Mouse (Mus musculus): ENCODE results near the gene Pax7.

The Pax7 gene

DNA sequence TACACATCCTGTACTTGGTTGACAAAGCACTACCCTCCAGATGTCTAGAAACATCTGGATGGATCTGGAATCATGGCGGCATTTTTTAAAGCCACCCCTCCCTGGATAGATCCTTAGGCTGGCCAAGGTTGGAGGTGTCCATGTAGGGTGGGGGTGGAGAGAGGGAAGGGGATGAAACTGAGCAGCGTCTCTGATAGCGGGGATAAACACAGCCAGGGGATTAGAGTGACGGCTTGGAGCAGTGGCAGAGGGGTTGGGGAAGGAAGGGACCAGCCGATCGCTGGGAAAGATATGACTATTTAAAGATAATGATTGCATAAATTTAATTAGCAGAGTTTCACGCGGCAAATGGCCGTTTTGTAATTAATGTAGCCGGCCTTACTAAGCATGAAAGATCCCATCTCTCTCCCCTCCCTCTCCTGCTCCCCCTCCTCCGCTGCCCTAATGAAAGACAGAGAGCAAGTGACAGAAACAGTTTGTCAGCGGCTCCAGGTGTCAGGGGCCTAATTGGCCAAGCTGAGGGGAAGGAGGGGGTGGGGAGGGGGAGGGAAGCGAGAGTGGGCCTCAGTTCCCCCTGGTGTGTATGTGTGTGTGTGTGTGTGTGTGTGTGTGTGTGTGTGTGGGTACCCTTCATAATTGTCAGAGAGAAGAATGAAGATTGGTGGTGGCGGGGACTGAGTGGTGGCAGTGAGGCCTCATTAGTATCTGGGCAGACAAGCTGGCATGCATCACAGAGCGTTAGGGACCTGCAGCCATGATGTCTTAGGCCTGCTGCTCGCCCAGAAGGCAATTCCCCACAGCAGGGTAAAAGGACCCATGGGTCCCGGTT lies 74.6 kb downstream of the Pax7 start:
- in situ Hi-C loops (cut with MboI, MseI) = no loop called here

- in situ Hi-C loops (cut with MboI, MseI) = no loop called here
Observed at GRCm38 (mm10) chr4:139756931-139757330, 76.4 kb downstream of the Pax7 start.

DNA sequence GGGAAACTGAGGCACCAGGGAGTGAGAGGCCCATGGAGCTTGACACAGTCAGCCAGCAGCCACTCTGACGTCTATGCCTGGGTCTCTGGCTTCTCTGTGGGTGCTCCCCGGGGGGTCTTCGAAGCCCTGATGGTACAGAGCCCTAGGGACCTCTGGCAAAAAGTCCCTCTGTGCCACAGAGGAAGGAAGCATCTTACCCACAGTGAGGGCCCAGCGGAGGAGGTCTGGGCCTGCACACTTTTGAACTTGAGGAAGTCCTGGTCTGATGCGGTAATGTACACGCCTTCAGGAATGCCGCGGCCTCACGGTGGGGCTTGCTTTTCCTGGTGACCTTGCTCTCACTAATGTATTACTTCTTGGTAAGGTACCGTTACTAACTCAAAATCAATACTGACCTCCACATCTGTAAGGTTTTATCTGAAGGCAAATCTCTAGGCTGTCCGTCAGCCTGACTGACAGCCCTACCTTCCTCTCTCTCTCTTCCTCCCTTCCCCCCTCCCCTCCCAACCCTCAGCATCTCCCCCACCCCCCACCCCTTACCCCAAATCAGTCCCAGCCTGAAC lies 79.1 kb downstream of the Pax7 start:
- in situ Hi-C loops (cut with MboI, MseI) = no loop called here

GRCm38 (mm10) chr4:139750926-139751325 lies 82.4 kb downstream of the Pax7 start:
- in situ Hi-C loops (cut with MboI, MseI) = no loop called here

DNA sequence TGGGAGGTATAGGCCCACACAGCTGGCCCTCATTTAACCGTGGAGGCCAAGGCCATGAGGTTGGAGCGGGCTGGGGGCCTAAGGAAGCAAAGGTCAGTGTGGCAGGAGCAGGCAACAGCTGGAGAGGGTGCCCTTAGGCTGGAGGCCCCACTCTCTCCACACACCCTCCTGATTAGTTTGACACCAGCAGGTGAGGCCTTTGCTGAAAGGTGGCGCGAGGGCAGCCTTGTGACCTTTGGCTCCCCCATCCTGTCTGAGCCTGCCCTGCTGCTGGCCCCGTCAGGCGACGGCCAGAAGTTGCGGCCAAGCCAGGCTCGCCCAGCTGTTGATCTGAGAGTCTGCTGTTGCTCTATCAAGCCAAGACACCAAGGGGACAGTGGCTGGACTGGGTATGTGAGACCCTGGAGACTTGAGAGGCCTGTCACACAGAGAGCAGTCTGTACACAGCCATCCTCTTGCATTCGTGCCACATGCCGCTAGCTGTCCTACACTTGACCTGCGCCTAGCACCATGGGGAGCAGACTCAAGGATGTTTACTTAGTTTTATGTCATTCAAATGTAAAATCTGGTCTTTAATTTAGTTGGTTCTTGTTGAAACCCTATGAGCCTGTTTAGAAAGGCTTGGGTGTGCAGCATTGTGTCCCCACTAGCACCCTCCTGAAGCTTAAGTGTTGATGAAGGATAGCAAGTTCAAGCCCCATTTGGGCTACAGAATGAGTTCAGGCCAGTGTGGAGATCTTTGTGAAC lies 86.0 kb downstream of the Pax7 start:
- in situ Hi-C loops (cut with MboI, MseI) = no loop called here

- in situ Hi-C loops (cut with MboI, MseI) = no loop called here
Observed at GRCm38 (mm10) chr4:139746177-139746576, 87.2 kb downstream of the Pax7 start.

DNA sequence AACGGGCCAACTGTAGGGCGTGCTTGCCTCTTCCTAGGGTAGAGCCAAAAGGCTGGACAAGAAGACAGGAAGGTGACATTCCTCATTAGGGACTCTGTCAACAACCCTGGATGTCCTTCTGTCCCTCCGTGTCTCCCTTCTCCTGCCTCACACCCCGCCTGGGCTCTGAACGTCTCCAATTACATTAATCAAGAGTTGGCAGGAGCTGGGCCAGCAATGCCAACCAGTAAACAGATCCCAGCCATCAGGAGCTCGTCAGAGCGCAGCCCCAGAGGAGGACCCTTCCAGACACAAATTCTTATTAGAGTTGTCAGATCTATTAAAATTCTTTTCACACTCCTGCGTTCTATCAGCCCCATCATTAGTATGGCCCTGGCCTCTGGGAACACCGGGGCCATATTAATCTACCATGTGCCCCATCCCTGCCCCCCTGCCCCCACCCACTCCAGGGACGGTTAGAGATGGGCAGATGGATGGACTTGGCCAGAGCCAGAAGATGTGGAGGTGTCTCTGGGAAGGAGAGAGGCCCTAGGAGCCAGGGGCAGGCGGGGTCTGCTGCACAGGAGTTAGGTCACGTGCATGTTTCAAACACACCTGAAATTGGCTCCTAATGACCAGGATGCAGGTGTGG lies 88.4 kb downstream of the Pax7 start:
- in situ Hi-C loops (cut with MboI, MseI) = no loop called here

DNA sequence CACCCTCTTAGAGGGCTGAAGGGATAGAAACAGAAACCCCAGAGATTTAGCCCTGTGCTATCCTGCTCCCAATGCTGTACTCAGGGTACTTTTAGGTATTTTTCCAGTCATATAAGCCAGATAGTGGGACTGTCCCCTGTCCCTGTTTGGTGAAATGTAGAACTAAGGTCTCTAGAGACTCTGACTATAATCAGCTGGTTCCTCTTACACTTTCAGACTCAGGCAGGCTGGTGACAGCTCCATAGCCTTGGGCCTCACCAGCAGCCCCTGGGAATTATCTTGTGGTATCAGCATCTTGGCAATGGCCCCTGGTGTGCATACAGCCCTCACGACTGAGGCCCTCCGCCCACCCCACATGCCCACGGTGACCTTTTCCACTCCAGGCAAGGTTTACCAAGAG lies 89.7 kb downstream of the Pax7 start:
- in situ Hi-C loops (cut with MboI, MseI) = no loop called here

DNA sequence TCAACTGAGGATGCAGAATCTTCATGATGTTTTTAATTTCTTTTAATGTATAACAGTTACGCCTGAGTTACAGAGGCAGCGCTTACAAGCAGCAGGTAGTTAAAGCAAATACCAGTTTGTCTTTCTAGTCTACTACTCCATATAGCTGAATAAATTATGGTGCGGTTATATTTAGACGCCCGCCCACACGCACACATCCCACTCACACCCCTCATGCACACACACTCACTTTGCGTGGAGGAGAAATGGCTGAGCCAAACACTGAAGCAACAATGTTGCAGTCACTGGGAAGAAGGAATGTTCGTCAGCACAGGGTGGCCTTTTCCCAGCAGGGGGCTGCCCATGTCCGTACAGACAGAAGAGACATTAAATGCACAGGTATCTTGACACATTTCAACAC lies 96.3 kb downstream of the Pax7 start:
- in situ Hi-C loops (cut with MboI, MseI) = no loop called here

DNA sequence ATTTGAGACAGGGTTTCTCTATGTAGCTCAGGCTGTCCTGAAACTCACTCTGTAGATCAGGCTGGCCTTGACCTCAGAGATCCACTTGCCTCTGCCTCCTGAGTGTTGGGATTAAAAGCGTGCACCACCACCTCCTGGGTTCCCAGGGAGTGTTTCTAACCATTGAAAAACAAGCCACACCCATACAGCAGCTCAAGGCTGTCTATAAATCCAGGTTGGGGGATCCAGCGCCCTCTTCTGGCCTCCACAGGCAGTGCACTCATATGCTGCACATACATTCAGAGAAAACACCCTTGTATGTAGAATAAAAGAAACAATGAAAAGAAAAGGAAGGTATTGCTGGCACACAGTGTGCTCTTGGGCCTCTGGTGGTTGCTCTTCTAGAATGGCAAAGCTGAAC lies 106.2 kb downstream of the Pax7 start:
- in situ Hi-C loops (cut with MboI, MseI) = no loop called here

DNA sequence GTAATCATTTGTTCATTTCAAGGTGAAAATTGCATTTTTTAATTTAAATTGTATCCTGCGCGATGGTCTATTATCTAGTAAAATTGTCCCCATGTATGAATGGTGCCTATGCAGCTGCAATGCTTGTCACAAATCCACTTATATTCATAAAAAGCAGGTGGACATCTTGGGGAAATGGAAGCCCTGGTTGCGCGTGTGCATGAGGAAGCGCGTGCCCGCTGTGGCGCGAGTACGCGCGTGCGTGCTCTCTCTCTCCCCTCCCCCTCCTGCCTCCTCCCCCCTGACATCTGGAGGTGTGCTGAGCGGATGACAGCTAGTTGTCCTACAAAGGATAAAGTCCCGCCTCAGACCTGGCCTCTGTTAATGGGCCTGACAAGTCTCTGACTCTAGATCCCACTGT lies 107.9 kb downstream of the Pax7 start:
- in situ Hi-C loops (cut with MboI, MseI) = no loop called here

- in situ Hi-C loops (cut with MboI, MseI) = no loop called here
Observed at GRCm38 (mm10) chr4:139724296-139724695, 109.0 kb downstream of the Pax7 start.

GRCm38 (mm10) chr4:139718978-139719377 lies 114.3 kb downstream of the Pax7 start:
- in situ Hi-C loops (cut with MboI, MseI) = no loop called here

DNA sequence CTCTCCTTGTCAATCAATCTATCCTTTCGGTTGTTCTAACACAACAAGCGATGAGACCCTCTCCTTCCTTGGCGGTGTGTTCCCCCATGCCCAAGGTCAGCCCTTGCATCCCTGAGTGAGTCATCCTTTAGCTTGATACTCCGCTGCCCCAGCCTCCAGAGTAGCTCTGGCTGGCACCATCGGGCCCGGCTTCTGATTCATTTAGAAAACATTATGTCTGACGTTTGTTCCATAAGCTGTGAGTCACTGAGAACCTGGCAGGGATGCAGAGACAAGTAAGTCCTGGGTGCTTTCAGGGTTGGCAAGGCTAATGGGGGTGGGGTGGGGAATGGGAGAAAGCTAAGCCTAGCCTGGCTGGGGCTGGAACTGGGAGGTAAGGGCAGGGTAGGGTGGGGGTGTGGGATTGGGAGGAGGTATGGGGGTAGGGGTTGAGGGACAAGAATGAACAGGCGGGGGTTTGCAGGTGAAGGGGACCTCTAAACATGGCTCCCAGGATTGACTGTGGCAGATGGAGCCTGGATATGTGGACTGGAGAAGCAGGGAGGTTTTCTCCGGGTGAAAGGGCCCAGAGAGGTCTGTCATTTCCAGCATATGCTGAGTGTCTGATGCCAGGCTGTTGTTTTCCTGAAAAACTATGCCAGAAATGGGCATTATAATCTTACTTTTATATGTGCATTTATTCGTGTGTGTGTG lies 116.7 kb downstream of the Pax7 start:
- in situ Hi-C loops (cut with MboI, MseI) = no loop called here

DNA sequence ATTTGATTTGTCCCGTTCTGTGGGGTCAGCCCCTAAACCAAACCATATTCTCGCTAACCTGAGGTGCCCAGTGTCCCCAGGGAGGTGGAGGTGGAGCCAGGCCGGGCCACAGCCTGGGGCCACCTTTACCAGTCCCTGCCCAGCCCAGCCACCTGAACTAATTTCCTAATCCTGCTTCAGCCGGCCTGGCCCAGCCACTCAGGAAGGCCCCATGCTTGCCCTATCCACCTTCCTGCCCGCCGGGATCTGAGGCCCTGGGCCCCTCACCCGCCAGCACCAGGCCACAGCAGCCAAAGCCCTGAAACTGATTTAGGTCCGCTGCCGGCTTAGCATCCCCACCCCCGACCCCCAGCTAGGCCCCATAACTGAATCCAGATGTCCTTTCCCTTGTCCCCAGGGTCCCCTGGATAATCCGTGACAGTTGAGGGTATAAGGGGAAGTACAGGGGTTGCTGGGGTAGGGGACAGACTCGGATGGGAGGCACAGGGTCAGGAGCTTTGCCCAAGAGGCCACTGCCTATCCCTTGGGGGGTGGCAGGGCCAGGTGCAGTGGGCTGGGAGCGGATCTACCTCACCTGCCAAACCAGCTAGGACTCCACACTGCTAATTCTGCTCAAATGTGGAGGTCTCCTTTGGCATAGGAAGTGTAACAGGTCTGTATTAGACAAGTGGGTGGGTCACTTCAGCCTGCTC lies 117.9 kb downstream of the Pax7 start:
- in situ Hi-C loops (cut with MboI, MseI) = no loop called here

DNA sequence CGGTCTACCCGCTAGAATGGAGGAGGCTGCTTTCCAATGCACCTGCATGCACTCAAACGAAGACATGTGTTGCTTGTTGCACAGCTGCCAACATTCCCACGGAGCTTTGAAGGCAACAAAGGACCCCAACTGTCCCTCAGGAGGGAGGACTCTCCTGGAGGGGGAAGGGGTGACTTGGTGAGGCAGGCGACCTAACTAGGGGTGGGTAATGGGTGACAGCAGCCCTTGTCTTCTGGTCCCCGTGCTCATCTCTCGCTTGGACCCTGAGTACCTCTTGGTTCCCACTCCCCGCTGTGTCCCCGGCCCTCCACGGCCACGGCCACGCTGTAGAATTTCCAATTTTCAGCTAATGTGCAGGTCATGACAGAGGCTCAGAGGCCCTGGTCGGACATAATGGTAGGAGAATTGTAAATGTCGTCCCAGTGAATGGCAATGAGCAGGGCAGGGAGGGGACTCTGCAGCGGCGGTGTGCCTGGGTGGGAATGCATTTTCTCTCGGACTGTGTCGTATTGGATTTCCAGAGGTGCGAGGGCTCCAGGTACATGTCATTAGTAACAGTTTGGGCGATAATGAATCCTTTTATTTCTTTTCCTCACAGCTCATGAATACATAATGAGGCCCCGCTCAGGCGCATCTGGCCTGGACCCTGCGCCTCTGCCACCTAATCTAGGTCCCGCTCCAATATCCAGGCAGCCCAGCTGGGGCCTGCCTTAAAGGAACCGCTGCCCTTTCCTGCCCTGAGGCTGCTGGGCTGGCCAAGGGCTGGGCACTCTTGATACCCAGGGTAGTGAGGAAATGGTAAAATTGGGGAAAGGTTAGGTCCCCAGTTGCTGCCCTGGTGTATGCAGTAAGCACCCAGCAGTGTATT lies 122.6 kb downstream of the Pax7 start:
- in situ Hi-C loops (cut with MboI, MseI) = no loop called here

GRCm38 (mm10) chr4:139705986-139706385 lies 127.3 kb downstream of the Pax7 start:
- in situ Hi-C loops (cut with MboI, MseI) = no loop called here

GRCm38 (mm10) chr4:139703468-139703867 lies 129.9 kb downstream of the Pax7 start:
- in situ Hi-C loops (cut with MboI, MseI) = loop anchor here in 1 of 2 experiments (5.0 kb wide), 1 partner anchor 154 kb away; no protein-coding TSS in a partner anchor

GRCm38 (mm10) chr4:139702914-139703313 lies 130.4 kb downstream of the Pax7 start:
- in situ Hi-C loops (cut with MboI, MseI) = loop anchor here in 1 of 2 experiments (5.0 kb wide), 1 partner anchor 154 kb away; no protein-coding TSS in a partner anchor

- in situ Hi-C loops (cut with MboI, MseI) = no loop called here
Observed at GRCm38 (mm10) chr4:139698602-139699001, 134.7 kb downstream of the Pax7 start.

Data from T-helper 17 cell (primary cell).